Mouse (Mus musculus): ENCODE data around the gene Gm21761.
"Not testable (repeated sequence)": the region's sequence is repeated elsewhere in the genome, so short reads cannot be mapped to it uniquely, and the experiment has no call there.

- not testable (repeated sequence) for TF ChIP-seq CTCF (IDR thresholded peaks at IDR 0.05; ENCODE audit: control insufficient read depth, insufficient read depth, low read length); POLR2A (IDR thresholded peaks at IDR 0.05; ENCODE audit: borderline replicate concordance, control insufficient read depth, low read depth, low read length)
Observed at GRCm38 (mm10) chr13:119962856-119963255, 33.8 kb upstream of the Gm21761 start.

All from bone marrow, adult 2 months (tissue).